Mouse (Mus musculus): ENCODE measurements around the gene Limch1. TPM values are rescaled to one million over a fixed set of nuclear protein-coding genes. Genes with fewer than 3 reads are reported as not detected.

Limch1 gene
- polyA plus RNA-seq, 1 experiment: 23.9 TPM

DNA sequence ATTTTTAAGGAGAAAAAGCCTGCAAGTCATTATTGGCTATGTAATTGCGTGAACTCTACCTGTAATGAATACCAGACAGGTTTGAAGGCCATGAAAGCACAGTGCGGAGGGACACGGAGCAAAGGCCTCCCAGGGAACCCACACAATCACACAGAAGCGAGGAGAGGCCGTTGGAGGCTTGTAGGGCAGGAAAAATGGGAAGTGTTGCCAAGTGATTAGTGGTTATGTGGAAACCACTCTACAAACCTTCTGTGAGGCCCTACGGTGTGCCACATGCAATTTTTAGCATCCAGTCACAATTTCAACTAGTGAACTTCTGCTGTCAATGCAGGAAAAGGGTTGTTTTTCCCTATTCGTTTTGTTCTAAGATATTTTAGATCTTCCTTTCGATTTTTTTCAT lies 212.5 kb downstream of the Limch1 start:
- Histone ChIP-seq H3K27ac (ENCODE audit: control insufficient read depth, insufficient read depth, low read depth, low read length) (no peak overlapping the region), H3K27me3 (ENCODE audit: control insufficient read depth, insufficient read depth, low read length) (no peaks in the 10 kb centered on the region), H3K4me1 (ENCODE audit: control insufficient read depth, insufficient read depth, low read length) (no peaks in the 10 kb centered on the region), H3K4me3 (ENCODE audit: control insufficient read depth, low read depth, low read length) (no peak overlapping the region), H3K36me3 (ENCODE audit: control insufficient read depth, insufficient read depth, low read length) (no peaks in the 10 kb centered on the region)
- TF ChIP-seq POLR2A (IDR thresholded peaks at IDR 0.05; ENCODE audit: control insufficient read depth, low read depth, low read length) (no peak), CTCF (IDR thresholded peaks at IDR 0.05; ENCODE audit: control insufficient read depth, insufficient read depth, insufficient replicate concordance, low read depth, low read length) (no peak)

DNA sequence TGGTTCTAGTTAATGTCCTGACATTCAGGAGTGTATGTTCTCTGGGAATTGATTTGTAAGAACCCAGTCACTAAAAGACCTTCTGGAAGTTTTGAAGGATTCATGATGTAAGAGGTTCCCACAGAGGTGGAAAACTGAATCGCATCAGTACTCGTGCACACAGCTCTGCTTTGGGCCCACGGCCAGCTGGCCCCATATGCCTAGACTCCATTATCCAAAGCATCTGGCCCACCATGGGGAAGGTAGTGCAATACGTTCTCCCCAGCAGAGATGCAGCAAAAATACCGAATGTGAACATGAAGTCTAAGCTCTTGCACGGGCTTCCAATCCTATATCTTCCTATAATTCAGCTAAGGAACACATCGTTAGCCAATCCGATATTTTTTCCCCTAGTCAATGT lies 214.3 kb downstream of the Limch1 start:
- H3K27me3 ChIP-seq (ENCODE audit: control insufficient read depth, insufficient read depth, low read length): no peaks in the 10 kb centered on the region
- no peaks in the 10 kb centered on the region for H3K4me1 ChIP-seq (ENCODE audit: control insufficient read depth, insufficient read depth, low read length)
- H3K27ac ChIP-seq (ENCODE audit: control insufficient read depth, insufficient read depth, low read depth, low read length): no peak overlapping the region
- TF ChIP-seq POLR2A (IDR thresholded peaks at IDR 0.05; ENCODE audit: control insufficient read depth, low read depth, low read length) (no peak), CTCF (IDR thresholded peaks at IDR 0.05; ENCODE audit: control insufficient read depth, insufficient read depth, insufficient replicate concordance, low read depth, low read length) (no peak)
- no peaks in the 10 kb centered on the region for H3K36me3 ChIP-seq (ENCODE audit: control insufficient read depth, insufficient read depth, low read length)
- H3K4me3 ChIP-seq (ENCODE audit: control insufficient read depth, low read depth, low read length): no peak overlapping the region

DNA sequence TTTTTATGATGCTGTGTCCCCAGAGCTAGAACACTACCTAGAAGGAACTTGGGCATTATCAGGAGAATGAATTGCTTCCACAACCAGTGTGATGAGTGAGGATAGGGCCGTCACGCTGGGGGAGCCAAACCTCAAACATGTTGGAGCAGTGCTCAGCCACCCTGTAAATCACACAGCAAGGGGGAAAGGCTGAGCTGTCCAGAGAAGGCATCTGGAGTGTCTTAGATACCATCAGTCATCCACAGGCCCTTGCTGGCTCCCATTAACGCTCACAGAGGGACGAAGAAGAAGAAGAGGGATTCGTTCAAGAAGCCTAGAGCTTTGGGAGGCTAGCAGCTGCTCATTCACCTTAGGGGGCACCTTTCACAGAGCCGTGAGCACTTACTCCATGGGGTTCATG lies 219.8 kb downstream of the Limch1 start:
- no peaks in the 10 kb centered on the region for H3K4me1 ChIP-seq (ENCODE audit: control insufficient read depth, insufficient read depth, low read length)

DNA sequence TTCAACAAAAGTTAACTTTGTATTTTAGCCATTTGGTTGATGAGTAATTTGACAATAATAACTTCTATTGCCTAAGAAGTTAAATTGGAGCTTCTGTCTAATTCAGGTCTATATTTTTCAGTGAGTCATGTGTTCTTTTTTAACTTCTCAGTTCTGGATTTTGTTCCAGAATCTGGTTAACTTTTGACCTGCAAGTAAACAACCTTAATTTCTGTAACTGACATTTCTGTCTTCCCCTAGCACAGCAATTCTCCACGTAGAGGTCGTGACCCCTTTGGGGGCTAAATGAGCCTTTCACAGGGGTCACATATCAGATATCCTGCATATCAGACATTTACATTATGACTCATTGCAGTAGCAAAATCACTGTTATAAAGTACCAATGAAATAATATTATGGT lies 221.5 kb downstream of the Limch1 start:
- Histone ChIP-seq H3K36me3 (ENCODE audit: control insufficient read depth, insufficient read depth, low read length) (no peaks in the 10 kb centered on the region), H3K27ac (ENCODE audit: control insufficient read depth, insufficient read depth, low read depth, low read length) (no peak overlapping the region), H3K27me3 (ENCODE audit: control insufficient read depth, insufficient read depth, low read length) (no peaks in the 10 kb centered on the region), H3K4me1 (ENCODE audit: control insufficient read depth, insufficient read depth, low read length) (no peaks in the 10 kb centered on the region), H3K4me3 (ENCODE audit: control insufficient read depth, low read depth, low read length) (no peak overlapping the region)
- TF ChIP-seq POLR2A (IDR thresholded peaks at IDR 0.05; ENCODE audit: control insufficient read depth, low read depth, low read length): no peak
- no peak for TF ChIP-seq CTCF (IDR thresholded peaks at IDR 0.05; ENCODE audit: control insufficient read depth, insufficient read depth, insufficient replicate concordance, low read depth, low read length)

More for the DNA sequence above, 219.8 kb downstream of the Limch1 start:
- Histone ChIP-seq H3K36me3 (ENCODE audit: control insufficient read depth, insufficient read depth, low read length) (no peaks in the 10 kb centered on the region), H3K27ac (ENCODE audit: control insufficient read depth, insufficient read depth, low read depth, low read length) (no peak overlapping the region), H3K27me3 (ENCODE audit: control insufficient read depth, insufficient read depth, low read length) (no peaks in the 10 kb centered on the region), H3K4me3 (ENCODE audit: control insufficient read depth, low read depth, low read length) (no peak overlapping the region)
- TF ChIP-seq POLR2A (IDR thresholded peaks at IDR 0.05; ENCODE audit: control insufficient read depth, low read depth, low read length): no peak
- TF ChIP-seq CTCF (IDR thresholded peaks at IDR 0.05; ENCODE audit: control insufficient read depth, insufficient read depth, insufficient replicate concordance, low read depth, low read length): no peak

DNA sequence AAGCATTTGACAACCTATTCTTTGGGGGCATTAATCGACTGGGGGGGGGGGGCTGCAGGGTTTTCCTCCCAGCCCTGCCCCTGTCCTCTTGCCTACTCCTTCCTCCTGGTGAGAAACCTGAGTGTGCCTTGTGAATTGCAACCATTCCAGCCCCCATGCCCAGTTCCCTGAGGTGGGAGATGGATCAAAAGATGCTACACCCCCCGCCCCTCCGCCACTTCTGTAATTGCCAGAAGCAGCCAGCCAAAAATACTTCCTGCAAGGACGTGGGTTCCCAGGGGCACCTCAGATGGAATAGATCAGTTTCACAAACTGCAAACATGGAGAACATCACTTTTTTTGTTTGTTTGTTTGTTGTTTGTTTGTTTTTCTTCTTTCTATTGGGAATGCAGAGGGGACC lies 222.0 kb downstream of the Limch1 start:
- Histone ChIP-seq H3K4me1 (ENCODE audit: control insufficient read depth, insufficient read depth, low read length) (no peaks in the 10 kb centered on the region), H3K4me3 (ENCODE audit: control insufficient read depth, low read depth, low read length) (no peak overlapping the region)

DNA sequence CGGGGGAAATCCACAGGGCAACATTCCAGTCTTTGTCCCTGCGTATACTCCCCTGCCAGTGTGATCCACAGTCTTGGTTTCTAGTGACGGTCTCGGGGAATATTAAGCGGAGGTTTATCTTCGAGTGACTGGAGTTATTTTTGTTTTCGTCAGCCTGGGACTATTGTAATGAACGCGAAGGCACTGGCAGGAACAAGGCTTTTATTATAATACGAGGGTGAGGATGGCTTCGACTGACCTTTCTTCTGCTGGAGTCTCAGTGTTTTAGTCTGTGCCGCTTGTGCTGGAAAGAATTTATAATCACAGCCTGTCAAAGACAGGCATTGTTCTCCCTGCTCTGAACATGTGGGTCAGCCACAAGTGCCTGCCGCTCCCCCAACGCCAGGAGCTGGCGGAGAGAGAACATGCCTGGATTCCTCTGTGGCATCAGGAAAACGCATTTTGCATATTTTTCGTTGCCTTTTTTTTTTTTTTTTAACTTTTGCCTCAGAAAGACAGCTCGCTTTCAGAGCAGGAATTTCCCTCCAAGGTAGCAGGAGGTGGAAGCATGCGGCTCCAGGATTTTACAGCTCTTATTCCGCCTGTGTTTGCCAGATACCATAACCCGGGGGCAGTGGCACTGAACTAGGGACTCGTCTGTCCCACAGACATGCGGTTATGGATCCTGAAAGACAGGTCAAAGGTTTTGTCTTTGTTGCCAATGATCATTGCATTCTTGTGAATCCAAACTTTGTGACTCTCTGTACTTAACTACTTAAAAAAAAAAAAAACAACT lies 222.6 kb downstream of the Limch1 start:
- Histone ChIP-seq H3K27me3 (ENCODE audit: control insufficient read depth, insufficient read depth, low read length) (no peaks in the 10 kb centered on the region), H3K4me1 (ENCODE audit: control insufficient read depth, insufficient read depth, low read length) (no peaks in the 10 kb centered on the region), H3K27ac (ENCODE audit: control insufficient read depth, insufficient read depth, low read depth, low read length) (no peak overlapping the region), H3K36me3 (ENCODE audit: control insufficient read depth, insufficient read depth, low read length) (no peaks in the 10 kb centered on the region), H3K4me3 (ENCODE audit: control insufficient read depth, low read depth, low read length) (no peak overlapping the region)
- no peak for TF ChIP-seq POLR2A (IDR thresholded peaks at IDR 0.05; ENCODE audit: control insufficient read depth, low read depth, low read length)
- no peak for TF ChIP-seq CTCF (IDR thresholded peaks at IDR 0.05; ENCODE audit: control insufficient read depth, insufficient read depth, insufficient replicate concordance, low read depth, low read length)

More for the DNA sequence above, 222.0 kb downstream of the Limch1 start:
- no peak overlapping the region for H3K27ac ChIP-seq (ENCODE audit: control insufficient read depth, insufficient read depth, low read depth, low read length)
- H3K36me3 ChIP-seq (ENCODE audit: control insufficient read depth, insufficient read depth, low read length): no peaks in the 10 kb centered on the region
- TF ChIP-seq POLR2A (IDR thresholded peaks at IDR 0.05; ENCODE audit: control insufficient read depth, low read depth, low read length) (no peak), CTCF (IDR thresholded peaks at IDR 0.05; ENCODE audit: control insufficient read depth, insufficient read depth, insufficient replicate concordance, low read depth, low read length) (no peak)
- no peaks in the 10 kb centered on the region for H3K27me3 ChIP-seq (ENCODE audit: control insufficient read depth, insufficient read depth, low read length)

DNA sequence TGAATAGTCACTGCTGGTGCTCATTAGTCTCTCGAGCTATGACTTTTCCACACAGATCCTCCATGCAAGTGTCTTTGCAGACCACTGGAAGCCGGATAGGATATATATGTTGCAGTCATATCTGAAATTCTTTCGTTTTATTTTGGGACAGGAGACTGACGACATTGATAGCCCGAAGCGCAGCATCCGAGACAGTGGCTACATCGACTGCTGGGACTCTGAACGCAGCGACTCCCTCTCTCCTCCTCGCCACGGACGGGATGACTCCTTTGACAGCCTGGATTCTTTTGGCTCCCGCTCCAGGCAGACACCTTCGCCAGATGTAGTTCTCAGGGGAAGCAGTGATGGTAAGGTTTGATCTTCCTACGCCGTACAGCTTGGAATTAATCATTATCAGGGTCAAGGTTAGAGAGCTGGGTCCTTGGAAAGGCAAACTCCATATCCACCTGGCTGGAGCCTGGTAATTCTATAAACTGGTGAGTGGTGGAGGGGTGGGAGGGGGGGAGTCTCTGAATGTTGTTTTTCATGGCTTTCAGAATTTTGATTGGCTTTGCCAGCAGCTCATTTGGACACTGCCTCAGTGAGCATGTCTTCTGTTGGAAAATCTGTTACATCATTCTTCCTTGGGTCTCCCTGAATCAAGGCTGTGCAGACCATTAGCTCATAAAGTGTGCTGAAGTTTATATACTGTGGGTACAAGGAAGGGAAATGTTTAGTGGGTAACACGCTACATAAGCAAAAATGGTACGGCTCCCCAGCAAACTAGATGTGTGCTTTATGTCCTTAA lies 223.5 kb downstream of the Limch1 start:
- Histone ChIP-seq H3K27ac (ENCODE audit: control insufficient read depth, insufficient read depth, low read depth, low read length) (no peak overlapping the region), H3K36me3 (ENCODE audit: control insufficient read depth, insufficient read depth, low read length) (no peaks in the 10 kb centered on the region), H3K4me3 (ENCODE audit: control insufficient read depth, low read depth, low read length) (no peak overlapping the region), H3K4me1 (ENCODE audit: control insufficient read depth, insufficient read depth, low read length) (no peaks in the 10 kb centered on the region), H3K27me3 (ENCODE audit: control insufficient read depth, insufficient read depth, low read length) (no peaks in the 10 kb centered on the region)
- TF ChIP-seq POLR2A (IDR thresholded peaks at IDR 0.05; ENCODE audit: control insufficient read depth, low read depth, low read length) (no peak), CTCF (IDR thresholded peaks at IDR 0.05; ENCODE audit: control insufficient read depth, insufficient read depth, insufficient replicate concordance, low read depth, low read length) (no peak)
